Mouse (Mus musculus) inflammation-experienced regulatory T-cells, adult 6 months (primary cell): ENCODE measurements at regions not wholly inside any gene's neighbourhood (a gene's known extent, or its start where the extent isn't known, plus 50 kb on each side); places are given as distances from the start of the nearest gene placed in this dataset.
"Not testable (repeated sequence)": the region's sequence is repeated elsewhere in the genome, so short reads cannot be mapped to it uniquely, and the experiment has no call there.

Source experiments
- ATAC-seq: one replicate; pipeline ENCODE4 v1.8.0; 2017

DNA sequence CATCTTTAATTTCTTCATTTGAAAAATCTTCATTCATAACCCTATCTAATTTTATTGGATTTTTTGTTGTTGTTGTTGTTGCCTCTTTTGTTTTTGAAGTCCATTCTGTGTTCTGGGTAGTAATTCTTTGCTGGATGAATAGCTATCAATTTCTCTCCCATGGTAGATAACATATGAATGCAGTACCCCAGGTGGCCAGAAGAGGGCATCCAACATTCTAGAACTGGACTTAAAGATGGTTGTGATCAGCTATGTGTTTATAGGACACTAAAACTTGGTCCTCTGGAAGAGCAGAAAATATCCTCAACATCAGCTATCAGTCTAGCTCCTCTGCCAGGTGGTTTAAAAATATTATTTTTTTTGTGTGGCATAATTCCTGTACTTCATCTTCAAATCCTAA, 73.0 kb downstream of the Prl2c3 start:
- ATAC-seq: not testable (repeated sequence)

DNA sequence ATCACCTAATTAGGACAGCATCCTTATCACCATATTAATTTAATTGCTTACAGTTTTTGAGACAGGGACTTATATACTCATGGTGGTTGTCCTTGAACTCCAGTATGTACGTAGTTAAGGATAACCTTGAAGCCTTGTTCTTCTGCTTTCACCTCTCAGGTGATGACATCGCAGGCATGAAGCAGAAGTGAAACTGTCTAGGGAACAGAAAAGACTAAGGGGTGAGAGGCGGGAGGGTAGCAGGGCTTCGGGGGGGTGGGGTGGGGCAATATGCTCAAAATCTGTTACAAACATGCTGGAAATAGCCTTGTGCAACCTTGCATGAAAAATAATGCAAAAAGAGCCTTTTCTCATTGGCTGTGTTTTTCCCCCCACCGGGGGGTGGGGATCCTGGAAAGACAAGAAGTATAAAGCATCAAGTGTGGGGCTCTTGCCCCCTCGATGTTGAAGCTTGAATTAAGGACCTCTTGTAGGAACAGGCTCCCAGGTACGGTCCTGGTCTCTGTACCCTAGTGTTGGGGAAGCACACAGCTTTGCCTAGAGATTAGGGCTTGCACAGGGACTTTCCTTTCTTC, 81.8 kb downstream of the Prl2c3 start:
- ATAC-seq: not testable (repeated sequence)

DNA sequence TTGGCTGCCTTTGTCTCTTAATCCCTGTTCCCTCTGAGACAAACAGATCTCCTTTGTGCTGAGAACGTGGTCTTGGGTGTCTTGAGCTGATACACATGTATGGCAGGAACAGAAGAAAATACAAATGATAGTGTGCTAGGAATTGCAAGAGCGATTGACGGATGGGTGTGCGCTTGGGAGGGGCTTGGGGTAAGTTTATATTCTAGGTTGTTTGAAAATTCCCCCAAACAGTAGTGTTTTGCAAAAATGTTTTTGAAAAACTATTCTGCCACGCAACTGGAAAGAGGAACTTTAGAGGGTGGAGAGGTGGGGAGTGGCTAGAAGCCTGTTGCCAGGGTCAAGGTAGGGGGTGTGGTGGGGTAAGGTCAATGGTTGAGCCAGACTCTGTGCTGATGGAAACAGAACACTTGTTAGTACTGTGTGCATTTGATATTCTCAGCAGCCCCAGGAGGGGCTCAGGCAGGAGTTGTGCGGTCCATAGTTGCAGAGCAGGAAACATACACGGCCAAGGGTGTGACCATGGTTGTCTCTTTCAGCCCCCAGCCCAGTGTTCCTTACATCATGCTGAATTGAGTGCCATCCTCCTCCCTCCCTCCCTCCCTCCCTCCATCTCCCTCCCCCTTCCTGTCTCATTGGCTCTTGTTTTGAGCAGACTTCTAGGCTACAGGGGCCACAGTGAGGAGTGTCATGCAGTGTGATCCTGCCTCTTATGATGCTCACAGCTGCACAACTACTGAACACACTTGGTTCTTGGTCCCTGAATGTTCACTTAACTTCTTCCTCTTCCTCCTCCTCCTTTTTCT, 88.2 kb downstream of the Prl2c3 start:
- ATAC-seq: no peak

GRCm38 (mm10) chr13:12702804-12703612, 96.9 kb downstream of the Prl2c3 start:
- ATAC-seq: not testable (repeated sequence)

- not testable (repeated sequence) for ATAC-seq
Observed at GRCm38 (mm10) chr13:12702111-12702803, 97.6 kb downstream of the Prl2c3 start.

GRCm38 (mm10) chr13:12693593-12694118, 106.2 kb downstream of the Prl2c3 start:
- ATAC-seq: not testable (repeated sequence)

DNA sequence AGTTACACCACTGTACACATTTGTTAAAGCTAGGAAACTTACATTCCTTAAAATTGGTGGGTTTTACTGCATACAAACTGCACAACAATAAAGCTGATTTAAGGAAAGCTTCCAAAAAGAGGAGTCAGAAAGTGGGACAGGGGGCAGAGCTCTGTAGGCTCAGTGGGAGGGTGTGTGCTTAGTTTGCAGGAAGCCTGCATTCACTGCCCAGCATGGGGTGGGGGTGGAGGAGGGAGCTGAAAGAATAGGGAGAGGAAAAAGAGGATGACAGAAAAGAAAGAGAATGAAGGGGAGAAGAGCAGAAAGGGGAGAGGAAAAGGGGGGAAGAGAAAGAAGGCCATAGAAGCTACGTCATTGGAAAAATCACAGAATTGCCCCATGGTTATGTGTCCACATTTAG, 111.1 kb downstream of the Prl2c3 start:
- ATAC-seq: not testable (repeated sequence)

DNA sequence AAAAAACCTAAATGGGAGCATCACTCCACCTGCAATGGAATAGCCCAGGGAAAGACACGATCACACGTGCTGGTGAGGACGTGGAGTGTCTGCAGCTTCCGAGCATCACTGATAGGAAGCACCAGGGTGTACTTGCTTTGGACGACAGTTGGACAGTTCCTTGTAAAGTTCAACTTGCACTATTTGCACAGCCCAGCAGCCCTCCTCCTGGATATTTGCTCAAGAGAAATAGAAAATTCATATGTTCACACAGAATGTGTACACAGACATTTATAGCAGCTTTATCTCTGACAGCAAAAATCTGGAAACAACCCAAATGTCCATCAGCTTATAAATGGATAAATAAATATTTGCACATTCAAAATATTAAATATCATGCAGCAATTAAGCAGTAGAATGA, 111.7 kb downstream of the Prl2c3 start:
- not testable (repeated sequence) for ATAC-seq

GRCm38 (mm10) chr13:12680954-12681571, 115.4 kb downstream of the Ero1lb start:
- ATAC-seq: not testable (repeated sequence)

DNA sequence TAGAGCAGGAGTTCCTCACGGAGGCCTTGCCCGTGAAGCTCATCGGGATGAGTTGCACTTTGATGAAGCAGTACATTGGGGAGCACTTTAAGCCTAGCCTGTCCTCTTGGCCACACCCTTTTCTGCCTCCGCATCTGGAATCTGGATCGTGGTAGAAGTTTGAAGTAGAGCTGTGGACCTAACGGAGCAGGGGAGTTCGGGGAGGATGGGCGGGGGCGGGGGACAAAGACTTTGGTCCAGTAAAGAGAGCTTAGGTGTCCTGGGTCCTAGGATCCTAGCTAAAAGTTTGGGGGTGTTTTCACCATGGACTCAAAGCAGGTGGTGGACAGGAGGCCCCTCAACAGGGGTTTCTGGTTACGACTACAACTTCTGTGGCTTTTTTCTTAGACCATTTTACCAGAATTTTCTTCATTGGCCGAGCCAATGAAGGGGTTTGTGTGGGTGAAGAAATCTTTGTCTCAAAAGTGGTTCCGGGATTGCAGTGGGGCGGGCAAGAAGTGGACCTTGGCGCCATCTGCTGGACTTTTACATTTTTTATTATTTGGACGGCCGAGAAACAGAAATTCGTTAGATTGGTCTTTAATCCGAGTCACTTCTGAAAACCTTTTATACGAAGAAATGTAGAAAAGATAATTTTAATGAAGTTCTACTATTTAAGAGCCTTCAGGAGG, 114.7 kb downstream of the Ero1lb start:
- ATAC-seq: peak; percentile 52

DNA sequence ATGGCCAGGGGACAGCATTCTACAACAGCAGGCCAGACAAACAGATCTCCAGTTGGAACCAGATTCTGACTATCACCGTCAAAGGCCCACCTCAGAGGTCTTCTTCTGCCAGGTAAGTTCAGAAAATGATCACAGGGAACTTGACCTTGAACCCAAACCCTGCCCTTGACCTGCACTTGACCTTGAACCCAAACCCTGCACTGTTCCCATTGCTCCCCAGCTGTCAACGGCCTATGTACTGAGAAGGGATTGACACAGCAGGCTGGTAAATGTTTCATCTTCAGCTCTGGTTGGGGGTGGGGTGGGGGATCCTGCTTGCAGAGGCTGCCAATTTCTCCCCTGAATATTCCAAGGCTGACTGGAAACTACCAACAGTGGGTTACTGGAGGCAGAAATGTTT, 111.7 kb downstream of the Ero1lb start:
- no peak for ATAC-seq

DNA sequence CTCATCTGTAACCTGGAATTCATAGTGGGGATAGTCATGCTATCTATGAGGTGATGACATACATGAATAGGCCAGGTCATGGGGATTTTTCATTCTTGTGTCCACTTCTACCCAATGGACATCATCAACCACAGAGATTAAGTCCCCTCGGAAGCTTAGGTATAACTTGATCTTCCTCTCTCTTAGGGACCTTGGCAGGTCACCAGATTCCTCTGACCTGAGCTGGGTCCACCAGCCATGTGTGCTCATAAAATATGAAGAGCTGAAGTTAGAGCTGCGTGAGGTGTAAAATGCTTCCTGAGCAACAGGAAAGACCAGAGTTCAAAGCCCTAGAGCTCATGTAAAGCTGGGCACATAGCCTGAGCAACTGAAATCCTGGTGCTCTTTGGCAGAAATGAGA, 105.3 kb downstream of the Ero1lb start:
- ATAC-seq: not testable (repeated sequence)

DNA sequence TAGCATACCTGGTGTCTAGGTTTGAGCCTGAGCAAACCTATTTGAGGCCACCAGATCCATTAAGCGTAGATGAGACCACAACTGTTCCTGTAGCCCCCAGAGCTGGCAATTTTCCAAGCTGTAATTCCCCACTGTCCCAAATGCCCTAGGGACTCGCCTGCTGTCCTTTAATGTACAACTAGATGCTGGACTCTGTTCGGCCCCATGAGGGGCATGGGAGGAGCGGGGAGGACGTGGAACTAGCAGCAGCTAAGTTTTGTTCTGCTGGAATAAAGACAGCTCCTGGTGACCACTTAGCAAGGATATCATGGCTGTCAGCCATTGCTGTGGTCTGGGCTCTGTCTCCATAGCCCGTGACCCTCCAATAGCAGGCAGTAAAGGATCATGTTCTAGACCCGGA, 103.1 kb downstream of the Ero1lb start:
- ATAC-seq: not testable (repeated sequence)

GRCm38 (mm10) chr13:12667727-12668665, 102.3 kb downstream of the Ero1lb start:
- ATAC-seq: not testable (repeated sequence)

GRCm38 (mm10) chr13:12666050-12666449, 100.4 kb downstream of the Ero1lb start:
- not testable (repeated sequence) for ATAC-seq
